Mouse (Mus musculus): Measurements from ENCODE around the gene Cd80.
A peak's percentile ranks its signal among the peaks of the same experiment; 100 is the strongest.

The Cd80 gene

GRCm38 (mm10) chr16:38522129-38523084 is 67.0 kb downstream of the Cd80 start, which contains the start of gene Timmdc1:
Timmdc1 (minus strand) TSS chr16:38522663.
- peak; percentile 92 for DNase-seq (ENCODE audit: low read depth, low spot score)

- no peak for DNase-seq (ENCODE audit: low read depth, low spot score)
These were observed 70.9 kb downstream of the Cd80 start for GRCm38 (mm10) chr16:38526264-38526663.

- DNase-seq (ENCODE audit: low read depth, low spot score) = peak; percentile 36
These were observed 81.3 kb downstream of the Cd80 start for GRCm38 (mm10) chr16:38536544-38537146.

DNA sequence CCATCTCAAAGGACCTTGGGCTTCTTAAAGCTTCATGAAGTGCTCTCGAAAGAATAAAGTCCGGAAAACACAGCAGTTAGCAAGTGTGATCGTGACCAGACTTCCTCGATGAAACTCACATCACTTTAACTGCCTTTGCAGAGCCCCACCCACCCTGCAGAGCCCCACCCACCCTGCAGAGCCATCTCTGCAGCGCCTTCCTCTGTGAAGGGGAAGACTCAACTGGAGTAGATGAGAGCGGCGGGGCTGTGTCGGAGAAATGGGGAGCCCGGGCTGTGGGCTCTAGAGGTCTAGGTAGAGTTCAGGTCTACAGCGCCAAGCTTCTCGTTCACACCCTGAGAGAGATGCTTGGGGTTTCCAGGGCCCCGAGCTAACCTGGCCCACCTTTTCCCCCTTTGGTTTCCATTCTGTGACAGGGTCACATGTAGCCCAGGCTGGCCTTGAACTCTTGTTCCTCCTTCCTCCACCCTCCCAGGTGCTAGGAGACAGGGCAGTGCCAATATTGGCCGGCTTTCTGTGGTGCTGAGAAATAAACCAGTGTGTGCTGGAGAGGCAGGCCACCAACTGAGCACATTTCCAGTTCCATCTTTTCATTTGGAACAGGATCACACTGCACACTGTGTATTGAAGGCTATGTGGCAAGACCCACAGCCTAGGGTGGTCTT is 83.5 kb downstream of the Cd80 start:
- no peak for DNase-seq (ENCODE audit: low read depth, low spot score)

Measured in skeletal muscle tissue, adult 2 months (tissue).